Mouse (Mus musculus) c-Kit-positive CD71-positive TER-119-negative erythroid progenitor cells, embryonic 14.5 days (primary cell): ENCODE results near the gene Spop.

Source experiments
- DNase-seq: peaks from one replicate; pipeline ENCODE4 v3.0.0-alpha.2; 2013; ENCODE audit warnings: low read depth

Spop gene

GRCm38 (mm10) chr11:95413641-95414535 lies at the start of gene Spop:
Gene Spop (plus strand): TSS chr11:95414080.
- DNase-seq, result peak; percentile 97

- DNase-seq, result no peak
Observed at GRCm38 (mm10) chr11:95364388-95364787, 49.5 kb upstream of the Spop start.

GRCm38 (mm10) chr11:95365596-95365995 lies 48.3 kb upstream of the Spop start:
- no peak for DNase-seq

GRCm38 (mm10) chr11:95366280-95366897 lies 47.5 kb upstream of the Spop start:
- DNase-seq, result no peak

- no peak for DNase-seq
Observed at GRCm38 (mm10) chr11:95367011-95367735, 46.7 kb upstream of the Spop start.

GRCm38 (mm10) chr11:95368231-95368823 lies 45.6 kb upstream of the Spop start:
- DNase-seq, result no peak

GRCm38 (mm10) chr11:95368871-95369270 lies 45.0 kb upstream of the Spop start:
- DNase-seq, result no peak

- no peak for DNase-seq
Observed at GRCm38 (mm10) chr11:95369964-95370890, 43.7 kb upstream of the Spop start.

GRCm38 (mm10) chr11:95371182-95371581 lies 42.7 kb upstream of the Spop start:
- DNase-seq, result no peak

GRCm38 (mm10) chr11:95378926-95379325 lies 35.0 kb upstream of the Spop start:
- no peak for DNase-seq

GRCm38 (mm10) chr11:95379552-95379951 lies 34.3 kb upstream of the Spop start:
- DNase-seq, result no peak

- no peak for DNase-seq
Observed at GRCm38 (mm10) chr11:95380711-95381110, 33.2 kb upstream of the Spop start.

GRCm38 (mm10) chr11:95381146-95381545 lies 32.7 kb upstream of the Spop start:
- no peak for DNase-seq

- DNase-seq, result no peak
Observed at GRCm38 (mm10) chr11:95383331-95383986, 30.4 kb upstream of the Spop start.

GRCm38 (mm10) chr11:95384004-95384318 lies 29.9 kb upstream of the Spop start:
- DNase-seq, result no peak

GRCm38 (mm10) chr11:95384319-95384972 lies 29.4 kb upstream of the Spop start, which contains the start of gene Slc35b1:
Gene Slc35b1 (plus strand): TSS chr11:95384692.
- DNase-seq, result peak; percentile 97

GRCm38 (mm10) chr11:95384973-95385320 lies 28.9 kb upstream of the Spop start:
- no peak for DNase-seq

- DNase-seq, result no peak
Observed at GRCm38 (mm10) chr11:95387354-95387753, 26.5 kb upstream of the Spop start.

GRCm38 (mm10) chr11:95389006-95389405 lies 24.9 kb upstream of the Spop start:
- DNase-seq, result no peak

- no peak for DNase-seq
Observed at GRCm38 (mm10) chr11:95390420-95390819, 23.5 kb upstream of the Spop start.
